Mouse (Mus musculus) liver, adult 2 months (tissue): ENCODE data around the gene Itpk1. TPM values are rescaled to one million over a fixed set of nuclear protein-coding genes. Genes with fewer than 3 reads are reported as not detected.

ENCODE experiments used
- DNase-seq: peaks from one replicate; pipeline ENCODE4 v3.0.0-alpha.2; 2011; ENCODE audit warnings: low read depth, low spot score; ENCODE audit errors: extremely low read depth
- H3K27ac ChIP-seq: fragments of 200-500 bp; replicated peaks from 2 replicates; pipeline ENCODE4 v1.5.1; 2012; ENCODE audit warnings: low read depth, mild to moderate bottlenecking, control low read depth, inconsistent platforms, low read length; ENCODE audit not compliant: insufficient read depth
- H3K27me3 ChIP-seq: fragments of 200-500 bp; 2 replicates; pipeline ENCODE4 v1.6.1; 2012; ENCODE audit warnings: mild to moderate bottlenecking, moderate library complexity, low read length, inconsistent platforms; ENCODE audit not compliant: control insufficient read depth, insufficient read depth
- H3K36me3 ChIP-seq: fragments of 200-500 bp; 2 replicates; pipeline ENCODE4 v1.6.1; 2012; ENCODE audit warnings: low read length, inconsistent platforms; ENCODE audit not compliant: control insufficient read depth, insufficient read depth
- H3K4me1 ChIP-seq: fragments of 200-500 bp; 2 replicates; pipeline ENCODE4 v1.6.1; 2011; ENCODE audit warnings: low read length; ENCODE audit not compliant: control insufficient read depth, insufficient read depth
- H3K4me3 ChIP-seq: fragments of 200-500 bp; 2 replicates; pipeline ENCODE4 v1.5.1; 2011; ENCODE audit warnings: low read depth, mild to moderate bottlenecking, control low read depth, low read length, moderate library complexity; ENCODE audit not compliant: insufficient read depth
- H3K79me2 ChIP-seq: fragments of 200-500 bp; 2 replicates; pipeline ENCODE4 v1.6.1; 2012; ENCODE audit warnings: inconsistent platforms, mild to moderate bottlenecking, low read length, moderate library complexity; ENCODE audit not compliant: control insufficient read depth, insufficient read depth
- H3K9ac ChIP-seq: fragments of 200-500 bp; 2 replicates; pipeline ENCODE4 v1.6.1; 2012; ENCODE audit warnings: low read depth, mild to moderate bottlenecking, control low read depth, inconsistent platforms, low read length
- CTCF ChIP-seq: fragments of 200-500 bp; IDR thresholded peaks from 2 replicates; pipeline ENCODE4 v1.5.1; 2011; ENCODE audit warnings: low read depth, low read length, control low read depth
- POLR2A ChIP-seq: fragments of 200-500 bp; IDR thresholded peaks from 2 replicates; pipeline ENCODE4 v1.6.1; 2011; ENCODE audit warnings: low read length, control low read depth; ENCODE audit not compliant: insufficient read depth; ENCODE audit errors: extremely low read depth
- WGBS: fragments of 180-500 bp; shearing (Covaris S2); methylation state at CpG from one replicate; pipeline ENCODE4 v1.1.7; 2018; 5-methylcytosine and 5-hydroxymethylcytosine counted together
- polyA plus RNA-seq: library from polyadenylated mRNA; depleted of rRNA; stranded (reverse); fragments of >200 nt; gene quantifications from 2 replicates; pipeline ENCODE4 v1.2.3, GENCODE M21; 2012
- total RNA-seq: library from RNA; depleted of rRNA; stranded (reverse); fragments of >200 nt; gene quantifications from 2 replicates; pipeline ENCODE4 v1.2.3, GENCODE M21; 2014

Gene Itpk1
- total and polyA plus RNA-seq, 2 experiments = 7.9 to 21.0 TPM

GRCm38 (mm10) chr12:102581579-102582196 lies 123.0 kb downstream of the Itpk1 start:
- no peaks in the 10 kb centered on the region for H3K79me2 ChIP-seq
- DNase-seq = no peak
- H3K36me3 ChIP-seq = peaks cover 2% of the 10 kb centered on the region; the same call in 1 of the 2 replicates
- no peaks in the 10 kb centered on the region for H3K27me3 ChIP-seq
- no peak overlapping the region for H3K9ac ChIP-seq
- TF ChIP-seq POLR2A (no peak), CTCF (no peak)
- no peak overlapping the region for H3K27ac ChIP-seq
- no peak overlapping the region for H3K4me3 ChIP-seq
- H3K4me1 ChIP-seq = no peaks in the 10 kb centered on the region
- 80% methylated on average over 5 of the region's 5 CpGs for WGBS

- Histone ChIP-seq H3K9ac (no peak overlapping the region), H3K27me3 (no peaks in the 10 kb centered on the region), H3K27ac (no peak overlapping the region), H3K4me1 (no peaks in the 10 kb centered on the region), H3K4me3 (no peak overlapping the region), H3K36me3 (peaks cover 2% of the 10 kb centered on the region; the same call in 1 of the 2 replicates), H3K79me2 (no peaks in the 10 kb centered on the region)
- 71% methylated on average over 6 of the region's 6 CpGs for WGBS
- TF ChIP-seq CTCF = peak; percentile 92
- TF ChIP-seq POLR2A = no peak
- peak; percentile 15 for DNase-seq
Observed at GRCm38 (mm10) chr12:102579041-102579440, 125.7 kb downstream of the Itpk1 start.

GRCm38 (mm10) chr12:102576659-102577398 lies 127.9 kb downstream of the Itpk1 start:
- H3K27me3 ChIP-seq = no peaks in the 10 kb centered on the region
- WGBS = 82% methylated on average over 10 of the region's 10 CpGs
- no peaks in the 10 kb centered on the region for H3K79me2 ChIP-seq
- H3K36me3 ChIP-seq = peaks cover 2% of the 10 kb centered on the region; the same call in 1 of the 2 replicates
- no peak overlapping the region for H3K4me3 ChIP-seq
- H3K9ac ChIP-seq = no peak overlapping the region
- no peak overlapping the region for H3K27ac ChIP-seq
- no peak for DNase-seq
- TF ChIP-seq CTCF (no peak), POLR2A (no peak)
- H3K4me1 ChIP-seq = no peaks in the 10 kb centered on the region

- Histone ChIP-seq H3K79me2 (no peaks in the 10 kb centered on the region), H3K9ac (no peak overlapping the region), H3K27me3 (no peaks in the 10 kb centered on the region), H3K4me3 (no peak overlapping the region), H3K36me3 (peaks cover 2% of the 10 kb centered on the region; the same call in 1 of the 2 replicates), H3K4me1 (no peaks in the 10 kb centered on the region), H3K27ac (no peak overlapping the region)
- 87% methylated on average over 5 of the region's 5 CpGs for WGBS
- TF ChIP-seq POLR2A (no peak), CTCF (no peak)
- DNase-seq = no peak
Observed at GRCm38 (mm10) chr12:102575541-102576329, 129.0 kb downstream of the Itpk1 start.

- H3K79me2 ChIP-seq = no peaks in the 10 kb centered on the region
- no peak for DNase-seq
- H3K4me3 ChIP-seq = no peak overlapping the region
- no peaks in the 10 kb centered on the region; the same call in 1 of the 2 replicates for H3K36me3 ChIP-seq
- WGBS = 92% methylated on average over 7 of the region's 7 CpGs
- no peaks in the 10 kb centered on the region for H3K4me1 ChIP-seq
- H3K27ac ChIP-seq = no peak overlapping the region
- no peak for TF ChIP-seq CTCF
- no peak for TF ChIP-seq POLR2A
- no peaks in the 10 kb centered on the region for H3K27me3 ChIP-seq
- no peak overlapping the region for H3K9ac ChIP-seq
Observed at GRCm38 (mm10) chr12:102573036-102573435, 131.7 kb downstream of the Itpk1 start.
